Mouse (Mus musculus) thymus, adult 2 months (tissue): ENCODE measurements around the gene Rbl2. TPM values are rescaled to one million over a fixed set of nuclear protein-coding genes. Genes with fewer than 3 reads are reported as not detected.
A peak's percentile ranks its signal among the peaks of the same experiment; 100 is the strongest.

Source experiments
- DNase-seq: peaks from one replicate; pipeline ENCODE4 v3.0.0; 2021
- H3K27ac ChIP-seq: fragments of 200-500 bp; 2 replicates; pipeline ENCODE4 v1.5.1; 2012; ENCODE audit warnings: low read length, control low read depth; ENCODE audit not compliant: control insufficient read depth, insufficient read depth
- H3K27me3 ChIP-seq: fragments of 200-500 bp; 2 replicates; pipeline ENCODE4 v1.6.1; 2012; ENCODE audit warnings: mild to moderate bottlenecking, low read length, moderate library complexity, mixed read lengths; ENCODE audit not compliant: control insufficient read depth, insufficient read depth
- H3K36me3 ChIP-seq: fragments of 200-500 bp; 2 replicates; pipeline ENCODE4 v1.6.1; 2012; ENCODE audit warnings: mild to moderate bottlenecking, low read length, moderate library complexity; ENCODE audit not compliant: control insufficient read depth, insufficient read depth
- H3K4me1 ChIP-seq: fragments of 200-500 bp; replicated peaks from 2 replicates; pipeline ENCODE4 v1.6.1; 2012; ENCODE audit warnings: low read length; ENCODE audit not compliant: control insufficient read depth, insufficient read depth
- H3K4me3 ChIP-seq: fragments of 200-500 bp; 2 replicates; pipeline ENCODE4 v1.5.1; 2012; ENCODE audit warnings: mild to moderate bottlenecking, low read length, control low read depth, moderate library complexity; ENCODE audit not compliant: control insufficient read depth, insufficient read depth
- CTCF ChIP-seq: fragments of 200-500 bp; IDR thresholded peaks from 2 replicates; pipeline ENCODE4 v1.5.1; 2012; ENCODE audit warnings: mild to moderate bottlenecking, control low read depth, low read length, moderate library complexity, borderline replicate concordance; ENCODE audit not compliant: control insufficient read depth, poor library complexity, insufficient read depth; ENCODE audit errors: extremely low read depth
- POLR2A ChIP-seq: fragments of 200-500 bp; IDR thresholded peaks from 2 replicates; pipeline ENCODE4 v1.6.1; 2012; ENCODE audit warnings: mild to moderate bottlenecking, low read length, control low read depth, moderate library complexity; ENCODE audit not compliant: control insufficient read depth, poor library complexity, insufficient read depth; ENCODE audit errors: extremely low read depth
- WGBS: fragments of 180-500 bp; shearing (Covaris S2); methylation state at CpG from one replicate; pipeline ENCODE4 v1.1.7; 2018; 5-methylcytosine and 5-hydroxymethylcytosine counted together
- polyA plus RNA-seq: library from polyadenylated mRNA; depleted of rRNA; stranded (reverse); fragments of >200 nt; gene quantifications from 2 replicates; pipeline ENCODE4 v1.2.3, GENCODE M21; 2012

Gene Rbl2
- polyA plus RNA-seq, 1 experiment = 51.6 TPM

DNA sequence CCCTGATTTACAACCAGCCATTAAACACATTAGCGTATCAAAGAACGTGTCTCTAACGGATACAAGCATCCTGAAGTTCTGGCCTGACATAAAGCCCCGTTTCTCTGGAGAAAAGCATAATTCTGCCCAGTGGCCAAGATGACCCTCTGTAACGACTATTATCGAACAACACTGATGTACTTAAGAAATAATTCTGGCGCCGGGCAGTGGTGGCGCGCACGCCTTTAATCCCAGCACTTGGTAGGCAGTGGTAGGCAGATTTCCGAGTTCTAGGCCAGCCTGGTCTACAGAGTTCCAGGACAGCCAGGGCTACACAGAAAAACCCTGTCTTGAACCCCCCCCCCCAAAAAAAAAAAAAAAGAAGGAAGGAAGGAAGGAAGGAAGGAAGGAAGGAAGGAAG lies 64.8 kb downstream of the Rbl2 start:
- DNase-seq = no peak
- 83% methylated on average over 12 of the region's 12 CpGs for WGBS
- H3K4me3 ChIP-seq = no peak overlapping the region

GRCm38 (mm10) chr8:91135308-91136181 lies 65.7 kb downstream of the Rbl2 start:
- no peaks in the 10 kb centered on the region for H3K36me3 ChIP-seq
- no peak for TF ChIP-seq POLR2A
- TF ChIP-seq CTCF = no peak
- H3K4me1 ChIP-seq = peaks cover 5% of the 10 kb centered on the region
- DNase-seq = no peak
- no peak overlapping the region for H3K27ac ChIP-seq
- H3K27me3 ChIP-seq = no peaks in the 10 kb centered on the region
- H3K4me3 ChIP-seq = no peak overlapping the region
- WGBS = 90% methylated on average over 14 of the region's 14 CpGs

More for the DNA sequence above, 64.8 kb downstream of the Rbl2 start:
- Histone ChIP-seq H3K27ac (no peak overlapping the region), H3K27me3 (no peaks in the 10 kb centered on the region), H3K36me3 (no peaks in the 10 kb centered on the region), H3K4me1 (peaks cover 5% of the 10 kb centered on the region)
- TF ChIP-seq POLR2A (no peak), CTCF (no peak)

- DNase-seq = no peak
- Histone ChIP-seq H3K4me1 (no peaks in the 10 kb centered on the region), H3K27me3 (no peaks in the 10 kb centered on the region), H3K27ac (no peak overlapping the region), H3K36me3 (no peaks in the 10 kb centered on the region), H3K4me3 (no peak overlapping the region)
- 96% methylated on average over 4 of the region's 4 CpGs for WGBS
- TF ChIP-seq POLR2A (no peak), CTCF (no peak)
Observed at GRCm38 (mm10) chr8:91140828-91141227, 71.0 kb downstream of the Rbl2 start.

- H3K4me3 ChIP-seq = no peak overlapping the region
- 11% methylated on average over 6 of the region's 6 CpGs for WGBS
- peak; percentile 45 for DNase-seq
Observed at GRCm38 (mm10) chr8:91147715-91148114, 77.9 kb downstream of the Rbl2 start.

GRCm38 (mm10) chr8:91148643-91149178 lies 78.9 kb downstream of the Rbl2 start:
- Histone ChIP-seq H3K27me3 (no peaks in the 10 kb centered on the region), H3K27ac (no peak overlapping the region), H3K4me1 (no peaks in the 10 kb centered on the region), H3K36me3 (no peaks in the 10 kb centered on the region), H3K4me3 (no peak overlapping the region)
- no peak for TF ChIP-seq CTCF
- TF ChIP-seq POLR2A = no peak
- WGBS = 87% methylated on average over 15 of the region's 15 CpGs
- no peak for DNase-seq

More at GRCm38 (mm10) chr8:91147715-91148114, 77.9 kb downstream of the Rbl2 start:
- TF ChIP-seq POLR2A = no peak
- no peak for TF ChIP-seq CTCF
- no peak overlapping the region for H3K27ac ChIP-seq
- H3K27me3 ChIP-seq = no peaks in the 10 kb centered on the region
- H3K36me3 ChIP-seq = no peaks in the 10 kb centered on the region
- H3K4me1 ChIP-seq = no peaks in the 10 kb centered on the region

DNA sequence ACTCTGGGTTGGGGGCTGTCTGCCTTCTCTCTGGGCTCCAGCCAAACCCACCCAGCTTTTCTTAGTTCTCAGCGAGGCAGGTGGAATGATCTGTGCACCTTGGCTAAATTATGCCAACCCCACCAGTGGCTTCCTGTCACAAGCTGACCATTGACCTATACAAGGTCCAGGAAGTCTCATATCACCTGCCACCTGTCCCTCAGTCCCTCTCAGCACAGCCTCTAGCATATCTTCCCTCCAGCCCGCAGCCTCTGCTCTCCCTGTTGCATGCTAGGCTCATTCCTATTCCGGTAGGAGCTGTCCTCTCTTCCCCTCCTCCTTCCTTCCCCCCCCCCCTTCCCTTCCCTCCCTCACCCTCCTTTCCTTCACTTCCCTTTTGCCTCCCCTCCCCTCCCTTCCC lies 79.4 kb downstream of the Rbl2 start:
- no peaks in the 10 kb centered on the region for H3K27me3 ChIP-seq
- 85% methylated on average over 3 of the region's 3 CpGs for WGBS
- H3K4me3 ChIP-seq = no peak overlapping the region
- no peaks in the 10 kb centered on the region for H3K36me3 ChIP-seq
- H3K27ac ChIP-seq = no peak overlapping the region
- no peak for TF ChIP-seq CTCF
- TF ChIP-seq POLR2A = no peak
- H3K4me1 ChIP-seq = no peaks in the 10 kb centered on the region
- DNase-seq = no peak

DNA sequence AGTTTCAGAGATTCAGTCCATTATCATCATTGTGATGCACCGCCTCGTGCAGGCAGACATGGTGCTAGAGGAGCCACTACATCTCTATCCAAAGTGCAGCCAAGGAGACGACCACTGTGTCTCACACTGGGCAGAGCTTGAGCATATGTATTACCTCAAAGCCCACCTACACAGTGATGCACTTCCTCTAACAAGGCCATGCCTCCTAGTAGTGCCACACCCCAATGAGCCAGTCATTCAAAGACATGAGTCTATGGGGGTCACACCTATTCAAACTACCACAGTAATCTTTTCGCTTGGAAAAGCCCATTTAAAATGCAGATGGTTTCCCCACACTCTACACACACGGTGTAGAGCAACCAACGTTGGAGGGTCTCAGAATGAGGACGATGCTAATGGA lies 81.7 kb downstream of the Rbl2 start:
- Histone ChIP-seq H3K36me3 (no peaks in the 10 kb centered on the region), H3K4me1 (no peaks in the 10 kb centered on the region), H3K4me3 (no peak overlapping the region), H3K27me3 (no peaks in the 10 kb centered on the region), H3K27ac (no peak overlapping the region)
- TF ChIP-seq POLR2A (no peak), CTCF (no peak)
- 97% methylated on average over 7 of the region's 7 CpGs for WGBS
- no peak for DNase-seq
